ENCODE assay signal across 16 mouse cellular contexts in genomic region chr1:185356246-185356645, GRCm38 (mm10).
"Had no signal": no experiment of that assay in that cellular context is flagged by ENCODE, and none has a peak within 500 bp of the region (broad histone marks: within the 10 kb centered on the region; RNA-seq: fewer than 3 reads in every experiment).

No protein-coding gene starts in this region.

- H3K4me2 ChIP-seq: neural tube, embryonic 13.5 days; neural tube, embryonic 15.5 days; stomach, embryonic 15.5 days had no signal

- H3K4me1 ChIP-seq: neural tube, embryonic 13.5 days; neural tube, embryonic 15.5 days; stomach, embryonic 15.5 days had no signal

- DNase-seq: retina, postnatal 1 day; right cerebral cortex, adult 18-20 months; right cerebral cortex, postnatal 14 days; right cerebral cortex, postnatal 25 days; right cerebral cortex, postnatal 4 days; spleen, adult 18-20 months; thymus, adult 18-20 months; thymus, adult 2 months; thymus, postnatal 14 days; thymus, postnatal 25 days; thymus, postnatal 36 days; thymus, postnatal 4 days had no signal

- H3K27me3 ChIP-seq: neural tube, embryonic 13.5 days; neural tube, embryonic 15.5 days; stomach, embryonic 15.5 days had no signal

- H3K27ac ChIP-seq: neural tube, embryonic 13.5 days; neural tube, embryonic 15.5 days; stomach, embryonic 15.5 days; stomach, postnatal 0 days had no signal

- H3K9ac ChIP-seq: neural tube, embryonic 13.5 days; neural tube, embryonic 15.5 days; stomach, embryonic 15.5 days had no signal

- H3K4me3 ChIP-seq: neural tube, embryonic 13.5 days; neural tube, embryonic 15.5 days; stomach, embryonic 15.5 days had no signal

- H3K9me3 ChIP-seq: neural tube, embryonic 13.5 days; neural tube, embryonic 15.5 days; stomach, embryonic 15.5 days had no signal
